Mouse (Mus musculus) spleen, postnatal 4 days (tissue): ENCODE measurements at regions not wholly inside any gene's neighbourhood (a gene's known extent, or its start where the extent isn't known, plus 50 kb on each side); places are given as distances from the start of the nearest gene placed in this dataset.

Experiments used
- DNase-seq, 2 experiments: peaks; one replicate each; pipeline ENCODE4 v3.0.0; 2022; ENCODE audit warnings: low spot score in 2 of 2

DNA sequence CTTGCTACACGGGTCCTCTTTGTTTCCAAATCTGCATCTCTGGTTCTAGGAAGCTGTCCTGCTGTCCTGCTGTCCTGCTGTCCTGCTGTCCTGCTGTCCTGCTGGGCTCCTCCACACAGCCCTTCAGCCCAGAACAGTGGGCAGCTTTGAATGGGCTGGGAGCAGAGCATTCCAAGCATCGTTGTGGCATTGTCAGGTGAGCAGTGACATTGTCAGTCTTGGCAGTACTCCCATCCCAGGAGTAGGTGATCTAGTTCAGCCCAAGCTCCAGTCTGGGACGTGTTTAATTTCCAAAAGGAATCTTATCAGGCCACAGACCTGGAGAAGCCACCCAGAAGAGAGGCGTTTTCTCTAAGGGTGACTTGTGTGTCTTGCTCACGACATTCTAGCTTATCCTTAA is 99.4 kb upstream of the Foxn2 start:
- DNase-seq: no peak

DNA sequence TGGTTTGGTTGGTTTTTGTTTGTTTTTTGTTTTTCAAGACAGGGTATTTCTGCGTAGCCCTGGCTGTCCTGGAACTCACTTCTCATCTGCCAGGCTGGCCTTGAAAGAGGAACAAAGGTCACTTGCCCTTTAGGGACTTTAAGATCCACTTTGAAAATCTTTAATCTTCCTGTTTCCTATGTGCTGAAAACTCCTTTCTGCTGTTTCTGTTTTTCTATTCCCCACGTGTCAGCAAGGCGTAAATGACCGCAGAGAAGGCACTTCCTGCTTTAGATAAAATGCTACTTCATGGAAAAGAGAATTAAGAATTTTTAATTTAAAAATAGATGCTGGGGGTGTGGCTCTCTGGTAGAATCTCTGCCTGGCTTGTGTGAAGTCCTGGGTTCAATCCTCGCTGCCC is 98.9 kb upstream of the Foxn2 start:
- DNase-seq: no peak

DNA sequence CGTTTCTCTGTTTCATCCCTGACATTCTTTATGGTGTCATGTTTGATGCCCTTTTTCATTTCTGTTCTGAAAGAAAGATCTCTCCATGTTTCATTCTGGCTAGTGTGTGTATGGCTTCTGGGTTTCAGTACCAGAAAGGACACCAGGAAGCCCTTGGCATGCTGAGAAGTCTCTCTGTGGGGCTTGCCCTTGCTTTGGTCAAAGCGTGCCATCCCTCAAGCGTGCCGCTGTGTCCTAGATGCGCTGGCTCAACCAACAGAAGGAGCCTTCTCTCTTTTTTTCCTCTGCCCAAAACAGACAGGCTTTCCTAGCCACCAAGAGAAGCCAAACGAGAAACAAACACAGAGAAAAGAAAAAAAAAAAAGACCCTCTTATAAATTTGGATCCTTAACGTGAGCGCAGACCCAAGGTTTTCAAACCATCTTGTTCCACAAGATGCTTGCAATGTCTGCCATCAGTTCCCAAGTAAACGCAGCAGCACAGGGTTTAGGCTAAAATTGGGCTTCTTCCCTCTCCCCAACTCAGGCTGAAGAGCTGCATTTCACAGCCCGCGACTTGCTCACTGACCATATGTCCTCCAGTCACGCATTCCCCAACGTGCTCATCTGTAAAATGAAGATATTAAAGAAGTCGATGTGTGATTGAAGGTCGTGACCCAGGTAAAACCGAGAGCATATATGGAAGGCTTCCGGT is 97.3 kb upstream of the Foxn2 start:
- no peak for DNase-seq

DNA sequence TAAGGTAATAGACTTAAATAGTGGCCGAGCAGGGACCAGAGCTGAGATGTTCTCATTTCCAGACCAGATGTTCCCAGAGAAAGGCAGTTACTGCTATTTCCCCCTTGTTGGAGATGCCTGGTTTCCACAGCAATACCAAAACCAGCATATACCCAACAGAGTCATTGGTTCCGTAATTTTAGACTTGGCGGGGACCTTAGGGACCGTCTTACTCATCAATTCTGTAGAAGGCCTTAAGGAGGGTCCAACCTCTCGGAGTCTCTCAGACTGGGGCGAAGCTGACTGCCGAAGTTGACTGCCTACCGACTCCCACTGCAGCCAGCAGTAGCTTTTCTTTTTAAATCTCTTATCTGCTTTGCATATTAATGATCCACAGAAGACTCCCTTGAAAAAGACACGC is 95.1 kb upstream of the Foxn2 start:
- DNase-seq: no peak

DNA sequence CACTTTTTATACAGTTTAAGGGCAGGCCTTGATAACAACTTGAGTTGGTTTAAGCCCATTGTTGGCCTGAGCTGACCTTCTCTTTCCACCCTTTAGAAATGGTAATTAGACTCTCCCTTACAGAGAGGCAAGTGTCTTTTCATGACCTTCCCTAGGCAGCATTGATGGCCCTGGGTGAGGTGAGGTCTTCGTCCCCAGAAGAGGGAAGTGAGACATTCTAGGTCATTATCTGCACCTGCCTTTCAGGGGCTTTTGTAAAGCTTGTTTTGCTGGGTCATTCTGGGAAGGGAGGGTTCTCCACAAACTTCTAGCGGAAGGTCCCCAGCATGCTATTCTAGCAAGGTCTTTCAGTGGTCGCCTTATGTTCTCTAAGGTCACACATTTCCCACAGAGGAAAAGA is 93.6 kb upstream of the Foxn2 start:
- no peak for DNase-seq

DNA sequence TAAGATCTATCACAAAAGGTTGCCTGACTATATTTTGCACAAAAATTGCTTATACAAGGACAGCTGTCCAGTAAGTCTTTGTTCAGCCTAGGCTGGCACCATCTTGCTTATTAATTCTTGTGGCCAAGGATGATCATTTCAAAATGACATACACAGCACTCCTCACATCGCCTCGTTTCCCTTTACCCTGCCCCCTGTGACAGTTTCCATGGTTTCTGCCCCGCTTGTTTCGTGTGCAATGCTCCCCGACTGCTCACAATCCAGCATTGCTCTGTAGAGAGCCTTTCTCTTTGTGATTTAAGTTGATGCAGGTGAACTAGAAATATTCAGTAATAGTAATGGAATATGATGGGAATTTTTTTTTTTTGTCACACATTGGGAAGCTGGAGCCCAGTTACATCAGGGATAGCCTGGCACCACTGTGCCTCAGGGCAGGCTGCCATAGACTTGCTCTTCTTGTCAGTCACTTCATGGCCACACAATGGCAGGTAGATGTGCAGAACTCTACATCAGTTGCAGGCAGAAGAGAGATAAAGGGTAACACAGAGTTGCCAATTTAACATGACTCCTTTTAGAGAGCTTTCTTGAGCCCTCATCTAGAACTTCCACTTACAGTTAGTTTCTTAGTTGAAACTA is 90.6 kb upstream of the Foxn2 start:
- DNase-seq: no peak

DNA sequence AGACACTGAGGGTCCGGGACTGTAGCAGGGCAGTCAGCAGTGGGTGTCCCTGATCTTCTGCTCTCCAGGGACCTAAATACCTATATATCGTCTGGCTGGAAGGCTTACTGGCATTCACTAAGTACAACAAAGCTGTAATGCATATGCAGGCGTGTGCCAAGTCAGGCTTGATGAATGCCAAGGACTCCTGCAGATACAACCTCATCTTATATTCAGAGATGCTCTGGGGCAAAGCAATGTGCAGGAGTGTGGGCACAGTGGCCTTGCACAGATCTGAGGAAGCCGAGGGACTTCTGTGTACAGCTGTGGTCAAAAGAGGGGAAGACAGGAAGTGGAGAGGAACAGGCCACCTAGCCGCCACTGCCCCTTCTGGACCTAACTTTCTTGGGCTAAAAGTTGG is 89.5 kb upstream of the Foxn2 start:
- DNase-seq: no peak

DNA sequence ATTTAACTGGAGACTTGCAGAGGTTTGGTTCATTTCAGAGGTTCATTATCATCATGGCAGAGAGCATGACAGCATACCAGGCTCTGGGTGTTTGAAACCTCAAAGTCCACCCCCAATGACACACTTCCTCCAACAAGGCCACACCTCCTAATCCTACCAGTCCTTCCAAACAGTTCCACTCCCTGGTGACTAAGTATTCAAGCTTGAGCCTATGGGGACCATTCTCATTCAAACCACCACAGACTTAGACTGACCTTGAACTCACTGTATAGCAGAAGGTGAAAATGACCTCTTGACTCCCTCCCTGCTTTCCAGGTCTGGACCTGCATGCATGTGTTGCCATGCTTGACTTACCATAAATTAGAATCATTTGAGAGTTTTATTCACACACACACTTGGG is 87.6 kb upstream of the Foxn2 start:
- DNase-seq: no peak

DNA sequence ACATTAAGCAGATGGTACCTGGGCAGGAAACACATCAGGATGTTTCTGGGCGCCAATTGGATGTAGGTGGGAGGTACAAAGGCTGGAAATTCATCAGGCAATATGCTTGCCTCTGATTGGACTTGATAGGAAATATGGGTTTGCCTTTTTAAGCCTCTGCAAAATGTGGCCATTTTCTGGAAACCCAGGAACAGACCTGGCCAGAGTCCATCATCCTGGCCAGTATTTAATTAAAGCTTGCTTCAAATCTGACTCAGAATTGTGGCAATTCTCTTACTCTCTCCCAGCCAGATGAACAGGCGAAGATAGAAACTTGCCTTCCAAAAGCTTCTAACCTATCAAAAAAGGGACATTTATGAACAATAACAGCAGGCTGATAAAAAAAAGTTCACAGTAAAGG is 79.3 kb upstream of the Foxn2 start:
- no peak for DNase-seq

DNA sequence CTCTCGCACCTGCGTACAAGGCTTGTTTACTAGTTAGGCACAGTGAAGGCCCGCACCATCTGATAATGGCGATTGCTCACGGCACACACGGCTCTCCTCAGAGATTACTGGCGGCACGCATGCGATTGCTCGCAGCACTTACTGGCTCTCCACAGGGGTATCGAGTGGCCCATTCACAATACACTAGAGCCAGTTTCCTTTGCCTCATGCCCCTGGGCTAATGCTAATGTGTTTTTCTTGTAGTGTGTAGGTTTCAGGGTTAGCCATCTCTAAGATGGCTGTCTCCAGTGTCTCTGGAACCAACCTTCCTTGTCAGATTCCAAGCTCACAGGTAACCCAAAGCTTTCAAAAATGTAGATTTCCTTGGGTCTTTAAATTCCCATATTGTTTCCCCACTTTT is 78.1 kb upstream of the Foxn2 start:
- DNase-seq: no peak

DNA sequence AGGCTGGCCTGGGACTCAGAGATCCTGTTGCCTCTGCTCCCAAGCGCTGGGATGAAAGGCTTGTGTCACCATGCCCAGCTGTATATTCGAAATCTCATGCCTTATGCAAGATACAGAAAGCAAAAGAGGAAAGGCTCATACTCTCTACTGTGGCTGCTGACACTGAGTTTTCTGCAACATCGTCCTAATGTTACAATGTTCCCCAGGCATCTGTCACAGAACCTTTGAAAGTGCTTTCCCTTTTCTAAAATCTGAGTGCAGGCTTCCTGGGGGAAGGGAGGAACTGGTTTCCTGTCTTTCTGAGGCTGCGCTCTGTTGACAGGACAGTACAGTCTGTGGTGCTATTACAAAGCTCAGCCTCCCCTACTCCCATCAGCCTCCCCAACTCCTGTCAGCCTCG is 72.6 kb upstream of the Foxn2 start:
- peak in 1 of 2 experiments; percentile 34 for DNase-seq

DNA sequence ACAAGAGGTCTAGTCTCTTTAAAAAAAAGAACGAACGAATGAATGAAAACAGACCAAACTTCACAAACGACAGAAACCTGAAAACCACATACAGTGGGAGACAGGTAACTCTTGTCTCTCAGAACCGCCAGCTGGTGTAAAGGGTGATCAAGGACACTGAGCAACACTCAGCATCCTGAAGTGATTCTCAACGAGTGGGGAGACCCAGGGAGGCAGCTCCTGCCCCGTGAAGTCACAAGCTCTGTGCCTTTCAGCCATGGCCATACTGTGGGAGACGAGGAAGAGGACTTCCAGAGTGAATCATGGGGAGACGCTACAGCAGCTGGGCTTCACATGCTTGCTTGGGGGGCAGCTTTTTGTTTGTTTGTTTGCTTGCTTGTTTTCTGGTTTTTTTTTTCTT is 70.5 kb upstream of the Foxn2 start:
- DNase-seq: no peak

DNA sequence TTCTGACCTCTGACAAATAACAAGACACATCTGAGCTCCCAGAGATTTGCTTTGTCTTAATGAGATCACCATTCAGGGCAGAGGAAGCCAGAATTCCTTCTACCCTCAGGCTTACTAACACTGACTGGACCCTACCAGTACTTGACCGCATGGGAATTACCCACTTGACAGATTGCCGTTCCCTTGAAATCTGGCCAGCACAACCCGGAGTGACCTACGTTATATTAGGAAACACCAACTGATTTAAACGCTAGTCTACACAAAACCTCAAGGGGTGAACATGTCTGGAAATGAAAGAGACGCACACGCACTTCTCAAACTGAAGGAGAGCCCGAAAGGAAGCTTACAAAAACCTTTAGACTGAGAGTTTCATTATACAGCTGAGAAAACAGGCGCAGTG is 69.8 kb upstream of the Foxn2 start:
- no peak for DNase-seq

DNA sequence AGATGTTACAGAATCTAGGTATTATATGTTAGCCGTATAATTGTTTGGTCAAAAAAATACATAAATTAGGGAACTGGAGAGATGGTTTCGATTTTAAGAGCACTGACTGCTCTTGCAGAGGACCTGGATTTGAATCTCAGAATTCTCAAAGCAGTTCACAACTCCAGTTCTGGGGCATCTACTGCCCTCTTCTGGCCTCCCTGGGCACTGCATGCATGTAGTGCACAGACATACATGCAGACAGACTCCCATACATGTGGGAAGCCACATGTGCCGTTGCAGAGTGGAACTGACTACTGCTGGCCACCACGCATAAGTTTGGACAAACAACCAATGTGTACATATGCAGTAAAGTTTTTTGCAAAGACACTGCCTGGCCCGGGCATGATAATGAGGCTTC is 62.0 kb upstream of the Foxn2 start:
- no peak for DNase-seq

DNA sequence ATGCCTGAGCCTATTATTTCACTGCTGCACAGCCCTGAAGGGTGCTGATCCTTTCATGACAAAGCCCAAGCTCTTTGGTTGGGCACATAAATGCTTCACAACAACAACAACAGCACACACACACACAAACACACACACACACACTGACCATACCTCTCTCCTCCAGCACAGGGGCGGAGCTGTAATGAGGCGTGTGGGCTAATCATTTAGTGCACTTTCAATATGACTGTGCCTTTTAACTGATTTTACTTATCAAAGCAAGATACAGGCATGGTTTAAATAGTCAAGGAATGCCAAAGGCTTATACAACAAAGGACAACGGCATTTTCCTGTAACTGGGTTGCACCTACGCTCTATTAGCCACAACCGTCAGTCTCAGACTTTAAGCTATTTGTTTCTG is 61.1 kb upstream of the Foxn2 start:
- DNase-seq: no peak

DNA sequence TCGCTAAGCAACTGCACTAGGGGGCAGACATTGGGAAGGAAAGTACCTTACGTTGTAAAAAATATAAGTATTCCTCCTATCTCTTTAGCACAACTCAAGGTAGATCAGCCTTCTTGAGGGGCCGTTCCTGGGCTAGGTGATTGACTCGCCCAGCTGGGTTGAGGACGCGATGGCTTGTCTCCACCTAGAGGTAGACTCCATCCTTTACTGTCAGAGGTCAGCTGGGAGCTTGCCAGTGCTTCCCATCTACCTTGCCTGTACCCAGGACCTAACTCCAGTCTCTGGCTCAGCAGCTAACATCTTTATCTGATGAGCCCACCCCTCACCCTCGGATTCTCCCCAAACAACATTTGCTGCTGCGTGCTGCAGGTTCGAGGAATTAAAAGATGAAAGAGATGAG is 59.4 kb upstream of the Foxn2 start:
- DNase-seq: no peak

DNA sequence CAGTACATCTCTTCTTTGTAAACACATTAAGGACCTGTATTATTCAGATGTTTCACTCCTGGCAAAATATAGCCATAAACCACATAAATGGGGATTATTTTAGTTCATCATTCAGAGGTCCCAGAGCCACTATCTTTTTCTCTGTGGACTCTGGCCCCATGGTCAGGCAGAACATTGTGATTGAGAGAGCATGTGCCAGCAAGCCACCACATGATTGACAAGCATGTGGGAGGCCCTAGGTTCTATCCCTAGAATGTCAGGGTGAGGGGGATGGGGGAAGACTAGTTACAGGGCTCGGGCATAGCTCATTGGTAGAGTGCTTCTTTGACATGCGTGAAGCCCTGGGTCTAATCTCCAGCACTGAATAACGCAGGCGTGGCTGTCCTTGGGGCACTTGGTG is 57.1 kb upstream of the Foxn2 start:
- DNase-seq: no peak

DNA sequence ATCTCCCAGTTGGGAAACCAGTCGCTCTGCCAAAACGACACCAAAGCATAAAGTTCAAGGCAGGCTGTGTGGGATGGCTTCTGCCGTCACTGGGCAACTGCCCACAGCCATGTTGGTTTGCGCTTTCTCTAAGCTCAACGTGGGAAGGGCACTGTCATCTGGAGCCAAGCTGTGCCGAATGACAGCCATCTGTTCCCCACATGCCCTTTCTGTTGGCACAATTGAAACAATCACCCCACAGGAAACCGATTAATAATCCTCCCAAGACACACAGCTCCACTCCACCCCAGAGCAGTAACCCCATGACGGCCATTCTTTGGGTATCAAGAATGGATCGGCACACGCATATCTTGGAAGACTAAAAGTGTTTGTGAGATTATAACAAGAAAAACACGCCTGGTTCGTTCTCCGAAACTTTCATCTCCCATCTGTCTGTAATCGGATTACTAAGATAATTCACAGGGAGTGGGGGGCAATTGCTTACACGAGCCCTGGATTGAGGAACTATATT is 52.0 kb upstream of the Foxn2 start:
- DNase-seq: no peak

DNA sequence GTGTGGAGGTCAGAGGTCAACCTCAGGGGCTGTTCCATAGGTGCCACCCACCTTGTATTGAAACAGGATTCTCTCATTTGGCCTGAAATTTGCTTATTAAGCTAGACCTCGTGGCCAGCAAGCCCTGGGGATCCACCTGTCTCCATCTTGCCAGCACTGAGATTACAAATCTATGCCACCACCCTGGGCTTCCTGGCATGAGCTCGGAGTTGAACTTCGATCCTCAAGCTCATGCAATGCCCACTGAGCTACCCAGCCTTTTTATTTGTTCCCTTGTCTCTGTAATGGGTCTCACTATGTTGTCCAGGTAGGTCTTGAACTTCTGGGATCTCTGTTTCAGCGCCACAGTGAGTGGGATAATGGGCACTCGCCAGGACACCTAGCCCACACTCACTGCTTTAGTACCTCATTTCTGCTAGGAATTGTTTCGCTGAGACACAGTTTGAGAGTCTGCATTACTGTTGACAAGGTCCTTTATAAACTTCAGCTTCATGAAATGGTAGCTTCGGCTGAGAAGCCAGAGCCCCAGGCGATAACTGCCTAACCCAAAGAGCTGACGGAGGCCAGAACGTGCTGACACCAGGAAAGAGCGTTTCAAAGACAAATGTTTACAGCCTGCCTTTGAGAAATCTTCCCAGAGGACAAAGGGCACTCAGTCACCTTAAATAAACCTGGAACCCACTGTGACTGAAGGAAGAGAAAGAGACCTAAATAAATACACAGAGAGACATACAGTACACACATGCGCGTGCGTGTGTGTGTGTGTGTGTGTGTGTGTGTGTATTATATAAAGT is 50.6 kb upstream of the Foxn2 start:
- DNase-seq: no peak
